Mouse (Mus musculus): Measurements from ENCODE around the gene Map3k19. TPM values are rescaled to one million over a fixed set of nuclear protein-coding genes. Genes with fewer than 3 reads are reported as not detected.

Map3k19 gene
- polyA plus RNA-seq, 2 experiments: 0.02 TPM; not detected in 1

- DNase-seq (ENCODE audit: low read depth in 3 of 3, low spot score in 3 of 3): peak; percentile 98 to 99 (median 98)
- no peaks in the 10 kb centered on the region for H3K27me3 ChIP-seq (ENCODE audit: control insufficient read depth, insufficient read depth, low read length)
- peak within 1 kb of the TSS; percentile 81 for H3K27ac ChIP-seq
- no peaks in the 10 kb centered on the region for H3K9me3 ChIP-seq (ENCODE audit: control insufficient read depth, low read length)
- peaks cover 15% of the 10 kb centered on the region for H3K36me3 ChIP-seq (replicated peaks; ENCODE audit: control insufficient read depth, insufficient read depth, low read depth)
- ATAC-seq (ENCODE audit: insufficient read depth): peak; percentile 97
- peak within 1 kb of the TSS; percentile 94 for H3K9ac ChIP-seq (replicated peaks)
- TF ChIP-seq EP300 (IDR thresholded peaks at IDR 0.05; ENCODE audit: low read depth) (no peak; the same call in 1 of the 2 replicates), CTCF (IDR thresholded peaks at IDR 0.05; ENCODE audit: low read depth) (no peak; the same call in none of the 2 replicates)
- H3K4me3 ChIP-seq (ENCODE audit: insufficient read depth in 1 of 2, low read depth in 2 of 2, low read length in 2 of 2): peak within 1 kb of the TSS; percentile 88 to 99
- under 1% methylated on average over 63 of the region's 63 CpGs for WGBS (ENCODE audit: insufficient replicate concordance)
- peak within 1 kb of the TSS; percentile 77 for H3K4me2 ChIP-seq (ENCODE audit: low read depth)
- peaks cover 17 to 25% of the 10 kb centered on the region in 2 experiments for H3K4me1 ChIP-seq (replicated peaks; ENCODE audit: control insufficient read depth in 2 of 2, insufficient read depth in 2 of 2, low read length in 1 of 2)
Observed at GRCm38 (mm10) chr1:127773803-127774500, 80.9 kb downstream of the Map3k19 start, which contains the start of gene Ccnt2. Gene Ccnt2 (plus strand): TSS chr1:127774164.

GRCm38 (mm10) chr1:127773198-127773802, 81.5 kb downstream of the Map3k19 start:
- H3K27me3 ChIP-seq (ENCODE audit: control insufficient read depth, insufficient read depth, low read length): no peaks in the 10 kb centered on the region
- ATAC-seq (ENCODE audit: insufficient read depth) (peak; percentile 16), DNase-seq (ENCODE audit: low read depth in 3 of 3, low spot score in 3 of 3) (no peak)
- no peak for TF ChIP-seq CTCF (IDR thresholded peaks at IDR 0.05; ENCODE audit: low read depth)
- TF ChIP-seq EP300 (IDR thresholded peaks at IDR 0.05; ENCODE audit: low read depth): no peak
- peaks cover 9% of the 10 kb centered on the region for H3K36me3 ChIP-seq (replicated peaks; ENCODE audit: control insufficient read depth, insufficient read depth, low read depth)
- peaks cover 12 to 22% of the 10 kb centered on the region in 2 experiments for H3K4me1 ChIP-seq (replicated peaks; ENCODE audit: control insufficient read depth in 2 of 2, insufficient read depth in 2 of 2, low read length in 1 of 2)
- peak overlapping the region; percentile 81 for H3K27ac ChIP-seq
- H3K9ac ChIP-seq (replicated peaks): peak overlapping the region; percentile 65
- no peaks in the 10 kb centered on the region for H3K9me3 ChIP-seq (ENCODE audit: control insufficient read depth, low read length)
- peak overlapping the region; percentile 70 for H3K4me2 ChIP-seq (ENCODE audit: low read depth)
- WGBS (ENCODE audit: insufficient replicate concordance): under 1% methylated on average over 14 of the region's 14 CpGs
- peak overlapping the region; percentile 85 to 99 for H3K4me3 ChIP-seq (ENCODE audit: insufficient read depth in 1 of 2, low read depth in 2 of 2, low read length in 2 of 2)

GRCm38 (mm10) chr1:127766741-127767140, 88.1 kb downstream of the Map3k19 start:
- no peaks in the 10 kb centered on the region for H3K9me3 ChIP-seq (ENCODE audit: control insufficient read depth, low read length)
- ATAC-seq (ENCODE audit: insufficient read depth): no peak
- no peaks in the 10 kb centered on the region; the same call in 1 of the 2 replicates for H3K36me3 ChIP-seq (replicated peaks; ENCODE audit: control insufficient read depth, insufficient read depth, low read depth)
- no peak overlapping the region for H3K9ac ChIP-seq (replicated peaks)
- WGBS (ENCODE audit: insufficient replicate concordance): 71% methylated on average over 2 of the region's 2 CpGs
- H3K4me2 ChIP-seq (ENCODE audit: low read depth): no peak overlapping the region
- no peaks in the 10 kb centered on the region for H3K27me3 ChIP-seq (ENCODE audit: control insufficient read depth, insufficient read depth, low read length)
- H3K4me1 ChIP-seq (replicated peaks; ENCODE audit: control insufficient read depth in 2 of 2, insufficient read depth in 2 of 2, low read length in 1 of 2): peaks cover 0 to 2% of the 10 kb centered on the region in 2 experiments; a peak in 1 of 4 replicates
- H3K4me3 ChIP-seq (ENCODE audit: insufficient read depth in 1 of 2, low read depth in 2 of 2, low read length in 2 of 2): no peak overlapping the region
- TF ChIP-seq EP300 (IDR thresholded peaks at IDR 0.05; ENCODE audit: low read depth): no peak
- TF ChIP-seq CTCF (IDR thresholded peaks at IDR 0.05; ENCODE audit: low read depth): no peak
- H3K27ac ChIP-seq: no peak overlapping the region
- DNase-seq (ENCODE audit: low read depth in 3 of 3, low spot score in 3 of 3): no peak

GRCm38 (mm10) chr1:127765468-127765867, 89.4 kb downstream of the Map3k19 start:
- H3K4me2 ChIP-seq (ENCODE audit: low read depth): no peak overlapping the region
- DNase-seq (ENCODE audit: low read depth in 3 of 3, low spot score in 3 of 3) (no peak), ATAC-seq (ENCODE audit: insufficient read depth) (no peak)
- TF ChIP-seq EP300 (IDR thresholded peaks at IDR 0.05; ENCODE audit: low read depth) (no peak), CTCF (IDR thresholded peaks at IDR 0.05; ENCODE audit: low read depth) (peak; percentile 57)
- no peaks in the 10 kb centered on the region for H3K9me3 ChIP-seq (ENCODE audit: control insufficient read depth, low read length)
- H3K9ac ChIP-seq (replicated peaks): no peak overlapping the region
- WGBS (ENCODE audit: insufficient replicate concordance): 61% methylated on average over 2 of the region's 2 CpGs
- H3K27me3 ChIP-seq (ENCODE audit: control insufficient read depth, insufficient read depth, low read length): no peaks in the 10 kb centered on the region
- no peak overlapping the region for H3K27ac ChIP-seq
- peaks cover 0 to 2% of the 10 kb centered on the region in 2 experiments; a peak in 1 of 4 replicates for H3K4me1 ChIP-seq (replicated peaks; ENCODE audit: control insufficient read depth in 2 of 2, insufficient read depth in 2 of 2, low read length in 1 of 2)
- H3K36me3 ChIP-seq (replicated peaks; ENCODE audit: control insufficient read depth, insufficient read depth, low read depth): no peaks in the 10 kb centered on the region; the same call in 1 of the 2 replicates
- no peak overlapping the region for H3K4me3 ChIP-seq (ENCODE audit: insufficient read depth in 1 of 2, low read depth in 2 of 2, low read length in 2 of 2)

Other genes starting within 250 kb of the Map3k19 start
- gene Tmem163, start 175.5 kb downstream of the Map3k19 start, polyA plus RNA-seq (2012; rRNA removed): 0.09 and 0.13 TPM in 2 replicates
- 0.27 and 0.51 TPM in 2 replicates for gene Tmem163, start 175.5 kb downstream of the Map3k19 start, polyA plus RNA-seq (2014; fragmentation: Nextera tagmentation; extraction: Ambion mirVana)
- gene Acmsd, start 125.6 kb downstream of the Map3k19 start, polyA plus RNA-seq (2012; rRNA removed): 2.7 and 4.5 TPM in 2 replicates
- gene Acmsd, start 125.6 kb downstream of the Map3k19 start, polyA plus RNA-seq (2014; fragmentation: Nextera tagmentation; extraction: Ambion mirVana): 7.1 and 7.9 TPM in 2 replicates
- 13.8 and 16.1 TPM in 2 replicates for gene Ccnt2, start 80.9 kb downstream of the Map3k19 start, polyA plus RNA-seq (2012; rRNA removed)
- gene Ccnt2, start 80.9 kb downstream of the Map3k19 start, polyA plus RNA-seq (2014; fragmentation: Nextera tagmentation; extraction: Ambion mirVana): 19.6 and 20.6 TPM in 2 replicates
- gene Rab3gap1, start 13.7 kb upstream of the Map3k19 start, polyA plus RNA-seq (2012; rRNA removed): 3.7 and 5.1 TPM in 2 replicates
- 8.2 TPM in 2 replicates for gene Rab3gap1, start 13.7 kb upstream of the Map3k19 start, polyA plus RNA-seq (2014; fragmentation: Nextera tagmentation; extraction: Ambion mirVana)
- 2.8 and 3.9 TPM in 2 replicates for gene Zranb3, start 248.0 kb upstream of the Map3k19 start, polyA plus RNA-seq (2012; rRNA removed)
- gene Zranb3, start 248.0 kb upstream of the Map3k19 start, polyA plus RNA-seq (2014; fragmentation: Nextera tagmentation; extraction: Ambion mirVana): 4.1 and 4.4 TPM in 2 replicates
- gene R3hdm1, start 248.3 kb upstream of the Map3k19 start, polyA plus RNA-seq (2012; rRNA removed): 19.7 and 20.3 TPM in 2 replicates
- gene R3hdm1, start 248.3 kb upstream of the Map3k19 start, polyA plus RNA-seq (2014; fragmentation: Nextera tagmentation; extraction: Ambion mirVana): 32.6 and 32.8 TPM in 2 replicates